15 mouse cellular contexts compared by ENCODE assay signal in genomic region chr8:112589052-112589389, GRCm38 (mm10). TPM values are rescaled to one million over a fixed set of nuclear protein-coding genes. Genes with fewer than 3 reads are reported as not detected.
A peak's percentile ranks its signal among the peaks of the same experiment; 100 is the strongest.
DNase-seq lines count a peak whose midpoint lies in the region; ATAC-seq lines count a peak whose summit lies in the region.
"Had no signal": no experiment of that assay in that cellular context is flagged by ENCODE, and none has a peak within 500 bp of the region (broad histone marks: within the 10 kb centered on the region; RNA-seq: fewer than 3 reads in every experiment).

No protein-coding gene starts in this region.

- H3K4me1 ChIP-seq in midbrain, embryonic 14.5 days (ENCODE audit: control insufficient read depth, insufficient read depth, low read length), result no peaks in the 10 kb centered on the region
- no peaks in the 10 kb centered on the region for H3K4me1 ChIP-seq in midbrain, embryonic 10.5 days
- 0 out of 2 replicates have a peak, but pooled peaks cover 2% of the 10 kb centered on the region for H3K4me1 ChIP-seq in intestine, embryonic 16.5 days (ENCODE audit: control insufficient read depth, insufficient read depth, low read length)
- H3K4me1 ChIP-seq in stomach, embryonic 15.5 days, result peaks cover 3% of the 10 kb centered on the region; the same call in 1 of the 2 replicates

- H3K9ac ChIP-seq in midbrain, embryonic 14.5 days (replicated peaks; ENCODE audit: low read length), result no peak overlapping the region
- H3K9ac ChIP-seq in intestine, embryonic 16.5 days (ENCODE audit: low read depth, low read length), result no peak overlapping the region
- no peak overlapping the region for H3K9ac ChIP-seq in stomach, embryonic 15.5 days

- H3K9me3 ChIP-seq in midbrain, embryonic 14.5 days (ENCODE audit: control insufficient read depth, low read length), result no peaks in the 10 kb centered on the region
- H3K9me3 ChIP-seq in midbrain, embryonic 10.5 days (replicated peaks), result no peaks in the 10 kb centered on the region
- H3K9me3 ChIP-seq in intestine, embryonic 16.5 days (ENCODE audit: control insufficient read depth, low read length), result no peaks in the 10 kb centered on the region
- no peaks in the 10 kb centered on the region for H3K9me3 ChIP-seq in stomach, embryonic 15.5 days

- DNase-seq in heart, adult 11 months, result peak; percentile 80
- no peak for DNase-seq in heart, adult 9 months (ENCODE audit: low spot score in 2 of 2)
- DNase-seq in midbrain, embryonic 14.5 days, result no peak
- DNase-seq in midbrain, embryonic 10.5 days (ENCODE audit: low spot score), result no peak
- no peak for DNase-seq in urinary bladder, postnatal 25 days (ENCODE audit: low spot score)
- no peak for DNase-seq in adrenal gland, postnatal 14 days
- DNase-seq: B cell, adult 2 months; cerebellum, adult 9-11 months; heart, postnatal 10 days; kidney, postnatal 10 days; lung, adult 18-20 months; thymus, adult 18-20 months had no signal

- peak overlapping the region; percentile 9; the same call in 1 of the 2 replicates for H3K4me2 ChIP-seq in midbrain, embryonic 14.5 days (ENCODE audit: low read length)
- H3K4me2 ChIP-seq in intestine, embryonic 16.5 days (ENCODE audit: low read depth, low read length), result 0 out of 2 replicates have a peak overlapping the region, but pooled peaks have one; percentile 26
- peak overlapping the region; percentile 47 for H3K4me2 ChIP-seq in stomach, embryonic 15.5 days

- 68% methylated on average over 14 of the region's 14 CpGs for WGBS in midbrain, embryonic 14.5 days
- WGBS in midbrain, embryonic 10.5 days, result 83% methylated on average over 14 of the region's 14 CpGs
- WGBS in intestine, embryonic 16.5 days, result 51% methylated on average over 14 of the region's 14 CpGs
- 51% methylated on average over 14 of the region's 14 CpGs for WGBS in stomach, embryonic 15.5 days

- ATAC-seq in midbrain, embryonic 14.5 days (ENCODE audit: low FRiP score, low TSS enrichment), result no peak
- ATAC-seq in intestine, embryonic 16.5 days, result no peak
- no peak for ATAC-seq in stomach, embryonic 15.5 days (ENCODE audit: insufficient read depth, low FRiP score, low read depth)

- no peak overlapping the region for H3K27ac ChIP-seq in midbrain, embryonic 14.5 days (replicated peaks; ENCODE audit: low read depth, low read length)
- H3K27ac ChIP-seq in midbrain, embryonic 10.5 days (replicated peaks), result no peak overlapping the region
- H3K27ac ChIP-seq in intestine, embryonic 16.5 days (ENCODE audit: low read length), result no peak overlapping the region
- H3K27ac ChIP-seq in stomach, embryonic 15.5 days, result no peak overlapping the region

- H3K4me3 ChIP-seq in midbrain, embryonic 14.5 days (replicated peaks; ENCODE audit: low read depth, low read length), result no peak overlapping the region
- no peak overlapping the region for H3K4me3 ChIP-seq in midbrain, embryonic 10.5 days
- no peak overlapping the region for H3K4me3 ChIP-seq in intestine, embryonic 16.5 days (ENCODE audit: low read length)
- H3K4me3 ChIP-seq in stomach, embryonic 15.5 days (replicated peaks), result 0 out of 2 replicates have a peak overlapping the region, but pooled peaks have one; percentile 3

- H3K27me3 ChIP-seq in midbrain, embryonic 14.5 days (ENCODE audit: control insufficient read depth, insufficient read depth, low read length), result no peaks in the 10 kb centered on the region
- no peaks in the 10 kb centered on the region for H3K27me3 ChIP-seq in midbrain, embryonic 10.5 days (ENCODE audit: low read depth, poor library complexity, severe bottlenecking)
- no peaks in the 10 kb centered on the region for H3K27me3 ChIP-seq in intestine, embryonic 16.5 days (replicated peaks; ENCODE audit: control insufficient read depth, insufficient read depth, low read length)
- no peaks in the 10 kb centered on the region for H3K27me3 ChIP-seq in stomach, embryonic 15.5 days (replicated peaks)

- H3K36me3 ChIP-seq in midbrain, embryonic 14.5 days (ENCODE audit: control insufficient read depth, insufficient read depth, low read length), result no peaks in the 10 kb centered on the region
- no peaks in the 10 kb centered on the region for H3K36me3 ChIP-seq in midbrain, embryonic 10.5 days
- no peaks in the 10 kb centered on the region for H3K36me3 ChIP-seq in intestine, embryonic 16.5 days (ENCODE audit: control insufficient read depth, insufficient read depth, low read length)
- H3K36me3 ChIP-seq in stomach, embryonic 15.5 days, result no peaks in the 10 kb centered on the region
- H3K36me3 ChIP-seq: G1E had no signal

RNA-seq across cellular contexts. Expression of gene Cntnap4, which starts 19.2 kb away (rescaled TPM):
- polyA plus RNA-seq in midbrain, embryonic 14.5 days (2014; fragmentation: Nextera tagmentation; extraction: Ambion mirVana), result 16.4 and 19.0 TPM in 2 replicates
- polyA plus RNA-seq in midbrain, embryonic 10.5 days (2016; fragmentation: Nextera tagmentation; extraction: Ambion mirVana), result 0.38 and 0.76 TPM in 2 replicates
- 0.92 and 1.2 TPM in 2 replicates for polyA plus RNA-seq in intestine, embryonic 16.5 days (2015; fragmentation: Nextera tagmentation; extraction: Ambion mirVana)
- 2.1 and 3.4 TPM in 2 replicates for polyA plus RNA-seq in stomach, embryonic 15.5 days (2015; fragmentation: Nextera tagmentation; extraction: Ambion mirVana)
- not detected in 2 replicates for total RNA-seq in adrenal gland, postnatal 14 days (2021)
- total RNA-seq: G1E; heart, postnatal 10 days had no signal
- polyA plus RNA-seq: G1E had no signal
